Mouse (Mus musculus): ENCODE measurements at regions not wholly inside any gene's neighbourhood (a gene's known extent, or its start where the extent isn't known, plus 50 kb on each side); places are given as distances from the start of the nearest gene placed in this dataset.

DNA sequence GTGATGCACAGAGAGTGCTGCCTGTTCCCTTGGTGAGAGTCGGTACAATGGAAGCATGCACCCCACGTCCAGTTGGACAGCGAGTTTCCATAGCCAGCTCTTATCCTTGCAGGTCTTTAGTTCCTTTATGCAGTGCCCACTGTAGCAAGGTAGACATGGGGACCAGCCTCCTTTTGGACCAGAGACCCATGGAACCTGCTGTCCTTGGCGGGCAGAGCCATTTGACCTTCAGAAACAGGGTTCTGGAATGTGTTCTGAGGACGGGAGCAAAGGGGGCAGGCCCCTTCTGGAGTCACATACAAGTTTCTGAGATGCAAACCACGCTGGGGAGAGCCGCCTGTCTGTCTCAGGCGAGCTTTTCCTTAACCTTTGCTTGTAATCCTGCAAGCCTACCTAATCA, 188.1 kb downstream of the Emx2 start:
- DNase-seq (ENCODE audit: low read depth), result no peak

GRCm38 (mm10) chr19:59646656-59647055, 188.5 kb downstream of the Emx2 start:
- no peak for DNase-seq (ENCODE audit: low read depth)

DNA sequence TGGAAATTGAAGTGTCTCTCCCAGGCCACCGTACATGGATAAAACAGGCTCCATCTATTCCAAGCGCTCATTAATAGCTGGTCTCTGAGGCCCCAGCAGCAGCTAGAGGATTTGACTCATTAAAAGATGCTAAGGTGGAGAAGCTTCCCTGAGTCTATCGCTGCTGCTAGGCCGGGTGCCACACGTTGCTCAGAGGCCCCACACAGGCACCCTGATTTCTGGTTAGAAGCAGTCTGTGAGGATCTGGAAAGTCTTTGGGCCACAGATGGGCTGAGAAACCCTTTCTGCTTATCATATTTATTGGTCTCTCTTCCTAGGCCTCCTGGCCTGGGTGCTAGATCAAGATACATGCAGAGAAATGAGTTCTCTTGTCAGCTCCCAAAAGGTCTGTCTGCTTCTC, 191.2 kb downstream of the Emx2 start:
- DNase-seq (ENCODE audit: low read depth), result no peak

- no peak for DNase-seq (ENCODE audit: low read depth)
Measured at GRCm38 (mm10) chr19:59650611-59651329, 192.6 kb downstream of the Emx2 start.

DNA sequence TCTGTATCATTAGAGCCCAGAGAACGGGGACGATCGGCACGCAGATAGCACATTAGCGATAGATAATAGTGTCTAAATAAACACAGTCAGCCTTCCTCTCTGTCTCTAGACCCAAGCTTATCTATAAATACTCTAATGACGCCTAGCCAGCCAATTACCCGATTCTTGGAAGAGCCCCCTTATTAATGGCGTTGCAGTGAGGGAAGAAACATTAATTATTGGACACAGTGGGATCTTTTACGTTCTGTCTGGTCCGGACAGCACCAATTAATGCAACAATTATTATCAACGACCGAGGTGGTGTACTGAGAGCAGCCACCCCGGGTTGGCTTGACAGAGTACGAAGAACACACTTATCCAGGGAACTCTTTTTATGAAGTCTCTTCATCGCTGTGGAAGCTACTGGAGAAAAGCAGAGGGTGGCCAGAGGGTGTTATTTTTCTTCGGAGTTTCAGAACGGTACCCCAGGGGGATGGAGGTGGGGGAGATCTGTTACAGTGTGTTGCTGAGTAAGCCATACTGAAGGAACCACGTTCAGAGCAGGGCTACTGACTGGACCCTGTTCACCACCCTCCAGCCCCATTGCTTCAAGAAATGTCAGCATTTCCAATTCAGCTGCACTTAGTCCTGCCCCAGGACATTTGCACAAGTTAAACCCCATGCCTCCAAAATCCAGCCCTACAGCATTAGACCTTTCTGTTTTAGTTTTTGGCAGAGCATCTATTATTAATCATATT, 195.6 kb downstream of the Emx2 start:
- no peak for DNase-seq (ENCODE audit: low read depth)

- no peak for DNase-seq (ENCODE audit: low read depth)
Measured at GRCm38 (mm10) chr19:59655321-59655720, 197.1 kb downstream of the Emx2 start.

- DNase-seq (ENCODE audit: low read depth), result no peak
Measured at GRCm38 (mm10) chr19:59669793-59670192, 211.6 kb downstream of the Emx2 start.

GRCm38 (mm10) chr19:59673537-59673936, 215.4 kb downstream of the Emx2 start:
- no peak for DNase-seq (ENCODE audit: low read depth)

DNA sequence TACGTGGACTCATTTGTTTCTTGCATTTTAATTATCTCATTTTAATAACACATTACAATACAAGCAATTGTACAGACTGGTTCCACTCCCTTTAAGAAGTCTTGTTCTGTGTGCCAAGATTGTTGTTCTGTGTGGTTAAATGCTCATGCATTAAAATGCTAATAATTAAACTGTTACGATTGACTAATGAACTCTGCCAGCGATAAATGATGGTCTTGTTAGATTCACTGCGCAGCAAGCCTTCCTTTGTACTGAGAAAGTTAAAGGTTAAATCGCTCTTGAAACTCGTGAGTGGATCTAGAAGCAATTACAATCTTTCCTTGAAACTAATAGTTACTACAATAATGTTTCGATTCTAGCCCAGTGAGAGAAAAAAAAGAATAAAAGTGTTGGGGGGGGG, 221.0 kb downstream of the Emx2 start:
- DNase-seq (ENCODE audit: low read depth), result no peak

- no peak for DNase-seq (ENCODE audit: low read depth)
Measured at GRCm38 (mm10) chr19:59680356-59680755, 222.2 kb downstream of the Emx2 start.

GRCm38 (mm10) chr19:59684292-59684691, 226.1 kb downstream of the Emx2 start:
- no peak for DNase-seq (ENCODE audit: low read depth)

DNA sequence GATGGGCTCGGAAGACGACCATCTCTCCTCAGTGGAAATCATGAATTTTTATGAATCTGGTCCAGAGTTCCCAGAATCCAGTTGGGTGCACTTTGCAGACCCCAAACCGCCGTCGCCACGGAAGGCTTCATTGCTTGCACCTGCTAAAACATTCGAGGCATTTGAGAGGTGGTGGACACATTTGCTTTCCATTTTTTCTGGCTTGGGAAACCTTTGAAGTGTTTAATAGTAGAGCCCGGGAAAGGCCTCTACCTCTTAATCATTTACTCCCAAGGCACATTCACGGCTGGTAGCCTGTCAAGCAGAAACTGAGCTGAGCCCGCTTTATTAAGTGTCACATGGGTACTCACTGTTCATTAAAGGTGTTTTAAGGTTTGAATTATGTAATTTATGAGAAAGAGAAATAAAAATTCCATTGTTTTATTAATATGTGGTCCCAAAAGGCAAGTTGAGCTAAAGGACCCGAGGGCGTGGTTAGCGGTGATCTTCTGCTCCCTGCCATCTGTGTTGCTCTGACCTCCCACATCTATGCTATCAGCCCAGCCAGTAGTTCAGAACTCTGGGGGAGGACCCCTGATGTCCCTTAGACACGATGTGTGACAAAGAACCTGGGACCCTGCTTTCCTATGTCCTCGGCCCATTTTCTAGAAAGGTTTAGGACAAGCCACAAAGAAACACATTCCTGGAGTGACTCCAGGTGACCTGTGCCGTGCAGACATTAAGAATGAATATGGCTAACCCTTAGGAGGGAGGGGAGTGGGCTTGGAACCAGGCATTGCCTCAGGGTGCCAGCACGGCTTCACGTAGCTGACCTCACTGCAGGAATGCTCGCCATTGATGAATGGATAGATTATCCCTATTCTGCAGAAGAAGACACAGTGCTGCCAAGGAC, 227.9 kb downstream of the Emx2 start:
- DNase-seq (ENCODE audit: low read depth), result no peak

DNA sequence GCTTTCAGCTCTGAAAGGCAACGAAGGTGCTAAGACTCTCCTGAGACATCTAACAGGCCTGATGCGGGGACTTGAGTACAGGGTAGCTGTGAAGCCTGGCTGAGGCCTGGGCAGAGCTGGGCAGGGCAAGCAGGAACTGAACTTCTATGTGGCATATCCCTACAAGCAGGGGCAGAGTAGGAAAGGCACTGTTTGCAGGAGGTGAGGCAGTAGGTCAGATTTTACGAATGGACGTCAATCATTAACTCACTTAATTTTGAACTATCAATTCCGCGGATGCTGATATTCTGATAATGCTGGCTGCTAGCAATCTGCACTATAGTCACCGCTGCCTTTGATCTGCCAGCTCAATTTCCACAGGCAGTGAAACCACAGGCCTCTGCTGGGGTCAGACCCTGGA, 229.0 kb downstream of the Emx2 start:
- DNase-seq (ENCODE audit: low read depth), result no peak

DNA sequence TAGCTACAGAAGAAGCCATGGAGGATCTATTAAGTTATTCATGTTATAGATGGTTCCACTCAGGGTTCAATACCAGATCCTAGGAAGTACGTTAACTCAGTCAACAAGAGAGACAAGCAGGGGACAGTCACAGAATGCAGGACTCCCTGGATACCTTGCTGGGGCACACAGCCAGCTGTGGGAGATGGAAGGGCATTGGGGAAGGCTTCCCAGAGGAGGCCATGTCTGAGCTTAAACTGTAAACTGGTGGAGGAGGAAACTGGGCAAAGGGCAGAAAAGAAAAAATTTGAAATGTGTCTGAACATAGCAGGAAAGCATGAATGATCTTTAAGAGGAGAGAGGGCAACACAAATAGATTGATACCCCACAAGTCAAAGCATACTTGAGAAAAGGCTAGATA, 229.5 kb downstream of the Emx2 start:
- no peak for DNase-seq (ENCODE audit: low read depth)

DNA sequence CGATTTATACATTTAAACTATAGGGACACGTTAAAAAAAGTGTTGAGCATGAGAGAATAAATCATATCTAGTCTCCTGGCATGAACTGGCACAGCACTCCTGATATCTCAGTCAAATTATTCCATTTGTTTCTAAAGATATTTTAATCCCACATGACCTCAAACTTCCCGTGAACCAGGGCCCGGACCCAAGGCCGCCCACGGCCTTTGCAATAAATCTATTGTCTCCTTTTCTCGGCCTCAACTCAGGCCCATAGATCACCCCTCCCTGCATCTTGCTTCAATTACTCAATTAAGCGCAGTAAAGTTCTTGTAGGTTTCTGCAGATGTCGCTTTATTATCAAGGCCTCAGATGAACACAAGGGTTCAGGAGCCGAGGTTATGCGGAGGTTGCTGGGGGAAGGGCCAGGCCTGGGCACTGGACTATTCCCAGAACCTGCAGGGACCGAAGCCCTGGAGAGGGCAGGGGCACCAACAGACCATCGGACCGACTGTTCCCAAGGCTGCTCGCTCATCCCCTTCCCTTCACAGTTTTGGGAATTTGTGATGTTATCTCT, 233.4 kb downstream of the Emx2 start:
- DNase-seq (ENCODE audit: low read depth), result no peak

GRCm38 (mm10) chr19:59697628-59698027, 239.5 kb downstream of the Emx2 start:
- no peak for DNase-seq (ENCODE audit: low read depth)

DNA sequence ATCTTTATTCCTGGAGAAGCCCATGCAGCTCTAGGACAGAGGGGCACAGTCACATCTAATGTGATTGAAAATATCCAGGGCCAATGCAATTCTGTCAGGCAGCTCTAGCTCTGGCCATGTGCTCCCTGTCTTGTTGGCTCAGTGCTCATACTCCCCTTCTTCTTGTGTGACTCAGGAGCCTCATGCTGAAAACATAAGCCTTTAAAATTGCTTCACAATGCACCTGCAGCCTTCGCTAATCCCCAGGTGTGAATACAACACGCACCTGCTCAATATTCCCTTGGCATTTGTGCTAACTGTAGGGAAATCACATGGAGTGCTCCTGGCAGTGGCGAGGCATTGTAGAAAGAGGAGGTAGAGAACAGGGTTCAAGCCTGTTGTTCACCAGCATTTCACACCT, 242.0 kb downstream of the Emx2 start:
- DNase-seq (ENCODE audit: low read depth), result no peak

- DNase-seq (ENCODE audit: low read depth), result no peak
Measured at GRCm38 (mm10) chr19:59707106-59707505, 236.3 kb downstream of the Rab11fip2 start.

GRCm38 (mm10) chr19:59709180-59709579, 234.3 kb downstream of the Rab11fip2 start:
- DNase-seq (ENCODE audit: low read depth), result no peak

DNA sequence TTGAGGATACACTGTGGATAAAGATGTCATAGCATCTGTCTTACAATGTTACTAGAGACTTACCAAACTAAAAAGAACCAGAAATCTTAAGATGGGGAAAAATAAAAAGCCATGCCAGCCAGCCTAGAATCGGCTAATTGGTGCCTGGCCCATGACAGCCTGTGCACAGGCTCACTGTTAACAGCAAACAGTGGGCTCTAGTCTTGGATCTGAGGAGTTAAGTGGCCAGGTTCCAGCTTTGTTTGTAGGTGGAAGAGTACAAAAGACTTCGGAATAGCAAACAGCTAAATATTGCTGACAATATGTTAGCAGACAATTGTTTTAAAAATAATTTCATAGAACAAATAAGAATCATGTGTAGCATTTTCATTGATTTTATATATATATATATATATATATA, 228.4 kb downstream of the Rab11fip2 start:
- DNase-seq (ENCODE audit: low read depth), result no peak

- DNase-seq (ENCODE audit: low read depth), result no peak
Measured at GRCm38 (mm10) chr19:59717813-59718483, 225.5 kb downstream of the Rab11fip2 start.

DNA sequence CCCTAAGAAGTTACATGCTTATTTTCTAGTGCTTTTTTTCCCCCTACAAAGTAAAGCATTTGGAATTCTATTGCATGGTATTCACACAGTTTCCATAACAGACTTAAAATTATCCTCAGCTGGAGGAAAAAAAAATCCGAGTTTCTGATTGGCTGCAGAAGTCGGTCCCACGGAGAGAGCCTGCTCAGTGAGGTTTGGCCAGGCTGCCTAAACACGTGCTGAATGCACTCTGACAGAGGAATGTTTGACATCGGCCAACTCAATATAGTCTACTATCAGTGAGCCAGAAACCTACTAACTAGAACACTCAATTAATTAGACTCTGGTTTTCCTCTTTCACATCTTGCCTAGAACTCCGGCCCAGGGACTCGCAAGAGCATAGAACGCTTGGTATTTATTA, 204.9 kb downstream of the Rab11fip2 start:
- DNase-seq (ENCODE audit: low read depth), result no peak

Data from fibroblast of lung, adult 2 months (primary cell).